Mouse (Mus musculus): Measurements from ENCODE around the gene Rdh16f2. TPM values are rescaled to one million over a fixed set of nuclear protein-coding genes. Genes with fewer than 3 reads are reported as not detected.
"Not testable (repeated sequence)": the region's sequence is repeated elsewhere in the genome, so short reads cannot be mapped to it uniquely, and the experiment has no call there.

Gene Rdh16f2
- polyA plus RNA-seq, 1 experiment from 2014 or later, result not detected

DNA sequence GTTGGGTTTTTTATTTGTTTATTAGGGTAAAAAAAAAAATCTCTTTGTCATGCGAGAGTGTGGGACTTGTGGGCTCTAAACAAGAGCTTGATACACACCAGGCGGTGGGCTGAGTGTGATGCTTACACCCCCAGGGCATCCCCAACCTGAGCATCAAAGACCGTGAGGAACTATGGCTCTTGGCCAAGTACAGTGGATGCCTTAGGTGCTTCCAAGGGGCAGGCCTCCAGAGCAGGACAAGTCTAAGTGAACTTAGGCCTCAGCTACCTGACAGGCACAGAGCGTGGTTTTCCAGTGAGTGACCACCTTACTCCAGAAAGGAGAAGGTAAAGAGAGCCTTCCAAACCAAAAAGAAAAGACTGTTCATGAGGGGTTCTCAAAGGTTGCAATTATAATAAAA lies 20.7 kb downstream of the Rdh16f2 start:
- no peak overlapping the region for H3K4me2 ChIP-seq (replicated peaks; ENCODE audit: low read depth, low read length)
- DNase-seq (ENCODE audit: low spot score) (no peak), ATAC-seq (no peak)
- no peak overlapping the region for H3K4me3 ChIP-seq (ENCODE audit: low read depth, low read length)
- 81% methylated on average over 4 of the region's 4 CpGs for WGBS
- no peaks in the 10 kb centered on the region for H3K36me3 ChIP-seq (ENCODE audit: insufficient read depth, low read length)
- H3K27me3 ChIP-seq (replicated peaks; ENCODE audit: insufficient read depth, low read length), result no peaks in the 10 kb centered on the region
- TF ChIP-seq CTCF (IDR thresholded peaks at IDR 0.05), result no peak
- TF ChIP-seq EP300 (IDR thresholded peaks at IDR 0.05), result no peak
- no peaks in the 10 kb centered on the region for H3K4me1 ChIP-seq (ENCODE audit: insufficient read depth, low read depth, low read length)
- H3K9me3 ChIP-seq (ENCODE audit: low read length), result no peaks in the 10 kb centered on the region
- no peak overlapping the region for H3K9ac ChIP-seq (replicated peaks; ENCODE audit: low read depth)
- H3K27ac ChIP-seq (ENCODE audit: low read length), result no peak overlapping the region

DNA sequence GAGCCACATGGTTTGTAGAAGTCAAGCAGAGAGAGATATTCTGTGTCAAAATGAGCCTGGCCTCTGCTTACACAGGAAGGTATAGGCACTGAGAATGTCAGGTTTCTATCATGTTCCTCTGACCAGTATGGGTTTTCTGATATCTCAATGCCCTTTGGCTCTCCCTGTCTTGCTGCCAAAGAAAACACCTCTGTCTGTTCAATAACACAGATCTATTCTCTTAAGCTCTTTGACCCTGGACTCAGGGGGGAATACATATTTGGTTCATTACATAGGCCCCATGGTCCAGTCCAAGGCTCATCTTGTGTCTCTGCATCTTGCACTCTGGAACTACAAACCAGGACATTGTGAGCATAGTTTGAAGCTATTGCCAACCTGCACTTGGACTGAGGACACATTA lies 22.3 kb downstream of the Rdh16f2 start, which contains the start of gene Rdh7:
Gene Rdh7 (minus strand): TSS at position 213 of the 400 bp plus-strand sequence.
- H3K36me3 ChIP-seq (ENCODE audit: insufficient read depth, low read length), result no peaks in the 10 kb centered on the region
- H3K9ac ChIP-seq (replicated peaks; ENCODE audit: low read depth), result no peak within 1 kb of the TSS
- H3K4me3 ChIP-seq (ENCODE audit: low read depth, low read length), result no peak within 1 kb of the TSS
- 0 out of 2 replicates have a peak, but pooled peaks cover 2% of the 10 kb centered on the region for H3K4me1 ChIP-seq (ENCODE audit: insufficient read depth, low read depth, low read length)
- ATAC-seq (no peak), DNase-seq (ENCODE audit: low spot score) (no peak)
- H3K27me3 ChIP-seq (replicated peaks; ENCODE audit: insufficient read depth, low read length), result no peaks in the 10 kb centered on the region
- H3K4me2 ChIP-seq (replicated peaks; ENCODE audit: low read depth, low read length), result no peak within 1 kb of the TSS
- TF ChIP-seq CTCF (IDR thresholded peaks at IDR 0.05), result no peak
- no peak for TF ChIP-seq EP300 (IDR thresholded peaks at IDR 0.05)
- H3K9me3 ChIP-seq (ENCODE audit: low read length), result no peaks in the 10 kb centered on the region
- no peak within 1 kb of the TSS for H3K27ac ChIP-seq (ENCODE audit: low read length)

DNA sequence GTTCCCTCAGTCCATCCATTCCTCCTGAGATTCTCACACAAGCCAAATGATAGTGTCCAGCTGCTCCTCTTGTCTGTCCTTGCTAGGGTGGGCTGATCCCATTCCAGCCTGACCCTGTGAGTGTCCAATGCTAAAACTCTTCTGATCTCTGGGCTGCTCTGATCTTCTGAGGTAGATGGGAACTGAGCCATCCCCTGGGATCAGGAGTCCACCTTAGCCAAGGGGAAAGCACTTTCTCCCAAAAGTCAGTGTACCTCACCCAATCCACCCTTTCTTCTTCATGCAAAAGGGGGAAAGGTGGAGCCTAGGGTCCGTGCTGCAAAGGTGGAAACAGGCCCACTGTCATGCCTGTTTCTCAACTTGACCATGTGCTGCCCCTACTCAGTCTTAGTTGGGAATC lies 25.2 kb downstream of the Rdh16f2 start:
- DNase-seq (ENCODE audit: low spot score) (no peak), ATAC-seq (no peak)
- Histone ChIP-seq H3K27me3 (replicated peaks; ENCODE audit: insufficient read depth, low read length) (no peaks in the 10 kb centered on the region), H3K27ac (ENCODE audit: low read length) (no peak overlapping the region), H3K9me3 (ENCODE audit: low read length) (no peaks in the 10 kb centered on the region), H3K36me3 (ENCODE audit: insufficient read depth, low read length) (no peaks in the 10 kb centered on the region), H3K9ac (replicated peaks; ENCODE audit: low read depth) (no peak overlapping the region), H3K4me2 (replicated peaks; ENCODE audit: low read depth, low read length) (no peak overlapping the region), H3K4me1 (ENCODE audit: insufficient read depth, low read depth, low read length) (0 out of 2 replicates have a peak, but pooled peaks cover 2% of the 10 kb centered on the region), H3K4me3 (ENCODE audit: low read depth, low read length) (no peak overlapping the region)
- WGBS, result 79% methylated on average over 1 of the region's 1 CpGs
- TF ChIP-seq EP300 (IDR thresholded peaks at IDR 0.05) (no peak), CTCF (IDR thresholded peaks at IDR 0.05) (no peak)

DNA sequence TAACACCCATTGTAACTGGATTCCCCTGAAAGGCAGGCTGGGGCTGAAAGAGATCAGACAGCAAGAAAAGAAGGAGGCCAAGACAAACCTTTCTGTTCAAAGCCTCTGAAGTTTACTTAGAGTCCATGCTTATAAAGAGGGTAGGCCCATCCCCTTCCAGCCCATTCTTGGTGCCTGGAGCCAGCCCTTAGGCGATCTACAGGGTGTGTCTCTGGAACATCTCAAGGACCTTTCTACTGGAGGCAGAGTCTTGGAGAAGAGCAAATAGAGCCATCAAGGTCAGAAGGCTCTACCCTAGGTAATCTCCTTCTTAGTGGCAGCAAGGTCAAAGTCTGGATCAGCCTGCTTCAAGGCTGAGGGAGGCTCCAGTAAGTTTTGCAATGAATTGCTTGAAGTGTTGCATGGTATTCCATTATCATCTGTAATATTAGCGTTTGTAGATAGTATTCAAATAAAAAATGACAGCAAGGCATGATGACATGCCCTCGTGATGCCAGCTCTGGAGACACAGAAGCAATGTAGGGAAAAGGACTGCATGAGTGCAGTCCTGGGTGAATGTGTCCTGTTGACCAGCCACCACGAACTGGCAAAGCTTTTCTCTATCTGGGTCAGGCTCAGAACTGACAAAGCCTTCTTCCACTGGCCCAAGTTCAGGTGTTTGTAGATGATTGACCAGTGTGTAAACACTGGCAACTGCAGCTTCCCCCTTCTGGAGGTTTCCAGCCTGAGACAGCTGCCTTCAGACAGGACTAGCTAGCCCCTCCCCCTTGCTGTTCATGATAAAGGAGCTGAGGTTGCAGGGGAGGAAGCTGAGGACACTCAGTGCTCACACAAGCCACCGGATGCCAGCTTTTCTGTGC lies 27.1 kb downstream of the Rdh16f2 start:
- not testable (repeated sequence) for H3K4me1 ChIP-seq (ENCODE audit: insufficient read depth, low read depth, low read length); H3K9me3 ChIP-seq (ENCODE audit: low read length); H3K27ac ChIP-seq (ENCODE audit: low read length); H3K27me3 ChIP-seq (replicated peaks; ENCODE audit: insufficient read depth, low read length); H3K9ac ChIP-seq (replicated peaks; ENCODE audit: low read depth); H3K4me3 ChIP-seq (ENCODE audit: low read depth, low read length); H3K36me3 ChIP-seq (ENCODE audit: insufficient read depth, low read length); H3K4me2 ChIP-seq (replicated peaks; ENCODE audit: low read depth, low read length)
- WGBS, result 30% methylated on average over 5 of the region's 5 CpGs
- DNase-seq (ENCODE audit: low spot score) (peak; percentile 60), ATAC-seq (peak; percentile 87)

DNA sequence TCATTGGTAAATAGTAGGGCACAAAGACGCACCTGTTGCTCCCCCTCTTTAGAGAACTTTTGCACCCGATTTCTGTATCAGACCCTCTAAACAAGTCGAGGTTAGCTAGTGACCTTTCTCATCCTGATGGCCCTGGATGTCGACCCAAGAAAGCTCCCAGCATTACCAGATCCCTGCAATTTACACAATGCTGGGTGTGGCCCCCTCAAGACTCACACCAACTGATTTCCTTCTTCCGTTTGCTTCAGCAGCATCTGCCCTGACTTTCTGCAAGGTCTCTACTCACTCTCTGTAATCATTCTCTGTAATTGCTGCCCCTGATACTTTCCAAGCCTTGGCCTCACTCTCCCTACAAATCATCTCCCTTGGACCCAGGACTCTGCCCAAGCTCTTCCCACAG lies 30.4 kb downstream of the Rdh16f2 start:
- Histone ChIP-seq H3K9me3 (ENCODE audit: low read length) (no peaks in the 10 kb centered on the region), H3K27ac (ENCODE audit: low read length) (no peak overlapping the region), H3K4me2 (replicated peaks; ENCODE audit: low read depth, low read length) (no peak overlapping the region), H3K4me1 (ENCODE audit: insufficient read depth, low read depth, low read length) (0 out of 2 replicates have a peak, but pooled peaks cover 2% of the 10 kb centered on the region), H3K27me3 (replicated peaks; ENCODE audit: insufficient read depth, low read length) (no peaks in the 10 kb centered on the region), H3K36me3 (ENCODE audit: insufficient read depth, low read length) (no peaks in the 10 kb centered on the region), H3K4me3 (ENCODE audit: low read depth, low read length) (no peak overlapping the region), H3K9ac (replicated peaks; ENCODE audit: low read depth) (no peak overlapping the region)
- 47% methylated on average over 5 of the region's 5 CpGs for WGBS
- TF ChIP-seq EP300 (IDR thresholded peaks at IDR 0.05), result no peak
- no peak for TF ChIP-seq CTCF (IDR thresholded peaks at IDR 0.05)
- ATAC-seq (no peak), DNase-seq (ENCODE audit: low spot score) (no peak)

DNA sequence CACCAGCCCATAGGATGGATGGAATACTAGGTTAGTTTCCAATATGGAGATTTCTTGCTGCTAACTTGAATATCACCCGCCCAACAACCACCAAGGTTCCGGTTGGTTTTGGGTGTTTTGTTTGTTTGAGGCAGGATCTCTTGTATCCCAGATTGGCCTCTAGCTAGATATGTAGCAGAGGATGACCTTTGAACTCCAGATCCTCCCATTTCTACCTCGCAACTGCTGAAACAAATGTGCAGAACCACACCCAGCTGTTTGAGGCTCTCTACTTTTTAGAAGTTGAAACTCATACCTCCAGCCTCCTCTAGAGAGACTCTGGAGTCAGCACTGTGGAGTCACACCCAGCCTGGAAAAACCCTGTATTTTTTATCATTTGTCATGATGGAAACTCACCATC lies 31.2 kb downstream of the Rdh16f2 start:
- ATAC-seq (no peak), DNase-seq (ENCODE audit: low spot score) (no peak)
- no peak overlapping the region for H3K4me2 ChIP-seq (replicated peaks; ENCODE audit: low read depth, low read length)
- no peaks in the 10 kb centered on the region for H3K27me3 ChIP-seq (replicated peaks; ENCODE audit: insufficient read depth, low read length)
- H3K4me1 ChIP-seq (ENCODE audit: insufficient read depth, low read depth, low read length), result 0 out of 2 replicates have a peak, but pooled peaks cover 2% of the 10 kb centered on the region
- no peak overlapping the region for H3K4me3 ChIP-seq (ENCODE audit: low read depth, low read length)
- H3K9ac ChIP-seq (replicated peaks; ENCODE audit: low read depth), result no peak overlapping the region
- no peaks in the 10 kb centered on the region for H3K9me3 ChIP-seq (ENCODE audit: low read length)
- H3K27ac ChIP-seq (ENCODE audit: low read length), result no peak overlapping the region
- 85% methylated on average over 3 of the region's 3 CpGs for WGBS
- H3K36me3 ChIP-seq (ENCODE audit: insufficient read depth, low read length), result no peaks in the 10 kb centered on the region
- TF ChIP-seq EP300 (IDR thresholded peaks at IDR 0.05), result no peak
- TF ChIP-seq CTCF (IDR thresholded peaks at IDR 0.05), result no peak
